Mouse (Mus musculus) ES-E14 (cell line): ENCODE results near the gene Gmppa.

Experiments
- MAFK ChIP-seq: IDR thresholded peaks from 2 replicates; pipeline ENCODE4 v1.6.1; 2014; ENCODE audit warnings: mild to moderate bottlenecking, low read depth, low read length, inconsistent platforms; ENCODE audit not compliant: insufficient read depth
- ZC3H11A ChIP-seq: IDR thresholded peaks from 2 replicates; pipeline ENCODE4 v1.6.1; 2012; ENCODE audit warnings: low read depth, mild to moderate bottlenecking, inconsistent platforms, low read length, borderline replicate concordance
- ZNF384 ChIP-seq: IDR thresholded peaks from 2 replicates; pipeline ENCODE4 v1.6.1; 2012; ENCODE audit warnings: low read depth, low read length, inconsistent platforms

- TF ChIP-seq MAFK = no peak
- no peak for TF ChIP-seq ZC3H11A
- TF ChIP-seq ZNF384 = no peak
Measured at GRCm38 (mm10) chr1:75456746-75457564, 21.2 kb downstream of the Gmppa start.
